ENCODE assay signal across 25 mouse cellular contexts in the genomic region with DNA sequence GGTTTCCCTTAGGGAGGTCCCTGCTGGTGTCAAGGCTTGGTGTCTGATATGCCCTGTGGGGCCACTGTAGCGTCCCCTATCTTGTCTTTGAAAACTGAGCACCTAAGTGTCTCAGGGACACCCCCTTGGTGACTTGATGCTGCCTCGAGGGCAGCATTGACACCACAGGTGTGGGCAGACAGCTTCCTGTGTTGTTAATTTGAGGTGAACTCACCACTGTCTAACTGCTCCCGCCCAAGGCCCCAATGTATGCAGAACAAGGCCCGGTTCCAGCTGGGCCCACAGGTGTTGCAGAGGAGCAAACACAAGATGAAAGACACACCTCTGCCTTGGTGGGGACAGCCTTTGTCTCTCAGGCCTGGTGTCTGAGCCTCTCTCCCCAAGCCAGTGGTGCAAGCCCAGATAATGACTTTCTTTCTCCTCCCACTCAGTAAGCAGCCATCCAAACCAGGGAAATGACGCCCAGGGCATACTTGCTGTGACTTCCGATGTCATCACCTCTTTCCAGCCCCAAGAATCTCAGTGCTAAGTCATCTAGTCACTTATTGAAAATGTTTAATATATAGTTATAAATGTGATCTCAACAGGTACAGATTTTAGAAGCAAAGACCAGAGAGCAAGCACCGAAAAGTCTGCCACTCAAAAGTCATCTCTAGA. TPM values are rescaled to one million over a fixed set of nuclear protein-coding genes. Genes with fewer than 3 reads are reported as not detected.
DNase-seq lines count a peak whose midpoint lies in the region; ATAC-seq lines count a peak whose summit lies in the region.
"Had no signal": no experiment of that assay in that cellular context is flagged by ENCODE, and none has a peak within 500 bp of the region (broad histone marks: within the 10 kb centered on the region; RNA-seq: fewer than 3 reads in every experiment).

No protein-coding gene starts in this region.

- DNase-seq in thymus, postnatal 0 days (ENCODE audit: low spot score) = peak; percentile 48
- no peak for DNase-seq in thymus, adult 18-20 months
- peak; percentile 64 for DNase-seq in CD4-positive, CD25-positive, alpha-beta regulatory T cell, adult 2 months (ENCODE audit: low read depth, low spot score)
- DNase-seq in ZHBTc4 (ENCODE audit: low read depth, low spot score) = peak; percentile 21
- DNase-seq in natural killer cell, adult 2 months (ENCODE audit: low spot score in 2 of 2) = peak; percentile 5 to 13
- no peak for DNase-seq in cerebellum, adult 9-11 months
- DNase-seq in spleen, postnatal 36 days (ENCODE audit: low spot score in 2 of 2) = no peak
- DNase-seq: cerebellum, adult 11-12 months; kidney, adult 2 months; kidney, postnatal 36 days; lung, adult 18-20 months; right cerebral cortex, postnatal 25 days had no signal

- ATAC-seq in monocyte, adult 5-6 weeks (replicated peaks; ENCODE audit: insufficient number of reproducible peaks, low FRiP score, low TSS enrichment, poor library complexity, severe bottlenecking) = no peak
- ATAC-seq: forebrain, embryonic 16.5 days; intestine, embryonic 15.5 days; liver, embryonic 12.5 days; lung, postnatal 0 days had no signal

RNA-seq across cellular contexts. Expression of gene Umodl1, which starts 7.6 kb away (rescaled TPM):
- polyA plus RNA-seq in thymus, postnatal 0 days (2015; fragmentation: Nextera tagmentation; extraction: Ambion mirVana) = 4.9 and 7.2 TPM in 2 replicates
- not detected in 3 replicates for total RNA-seq in monocyte, adult 5-6 weeks (2017)
- total RNA-seq: common myeloid progenitor, adult 5-6 weeks; gastrocnemius, adult 8-10 months; heart, adult 8-10 months; heart, postnatal 14 days had no signal
- polyA plus RNA-seq: forebrain, embryonic 10.5 days; hindbrain, embryonic 15.5 days; kidney, adult 2 months; liver, embryonic 12.5 days; lung, postnatal 0 days; midbrain, embryonic 12.5 days; stomach, embryonic 16.5 days had no signal

Comparison
In these comparisons a context has a peak if more than half of its experiments do, and no peak if none do; other contexts are left out.
1. DNase-seq: peak in thymus, postnatal 0 days (single experiment), CD4-positive, CD25-positive, alpha-beta regulatory T cell, adult 2 months (single experiment), ZHBTc4 (single experiment) and natural killer cell, adult 2 months (2 of 2); none in thymus, adult 18-20 months (0 of 2), cerebellum, adult 9-11 months (single experiment) and spleen, postnatal 36 days (0 of 2).